Mouse (Mus musculus) lung, embryonic 14.5 days (tissue): ENCODE results near the gene Calu. TPM values are rescaled to one million over a fixed set of nuclear protein-coding genes. Genes with fewer than 3 reads are reported as not detected.

Experiments used
- ATAC-seq: fragments of 200-750 bp; cut with Nextera tagmentation; 2 replicates; pipeline ENCODE4 v1.8.0; 2017; ENCODE audit warnings: mild to moderate bottlenecking, moderate TSS enrichment, moderate library complexity; ENCODE audit not compliant: insufficient read depth
- DNase-seq: peaks from one replicate; pipeline ENCODE4 v3.0.0-alpha.2; 2015
- H3K27ac ChIP-seq: fragments of 300-500 bp; sonication (generic); 2 replicates; pipeline ENCODE4 v1.5.1; 2014; ENCODE audit warnings: low read depth, mild to moderate bottlenecking, moderate library complexity
- H3K27me3 ChIP-seq: fragments of 300-500 bp; sonication (generic); 2 replicates; pipeline ENCODE4 v1.6.1; 2014; ENCODE audit warnings: low read length, control low read depth; ENCODE audit not compliant: insufficient read depth
- H3K36me3 ChIP-seq: fragments of 300-500 bp; sonication (generic); 2 replicates; pipeline ENCODE4 v1.6.1; 2014; ENCODE audit warnings: control low read depth; ENCODE audit not compliant: insufficient read depth
- H3K4me1 ChIP-seq: fragments of 300-500 bp; sonication (generic); 2 replicates; pipeline ENCODE4 v1.6.1; 2014; ENCODE audit warnings: antibody characterized with exemption, control low read depth; ENCODE audit not compliant: insufficient read depth
- H3K4me2 ChIP-seq: fragments of 300-500 bp; sonication (generic); 2 replicates; pipeline ENCODE4 v1.6.1; 2014; ENCODE audit warnings: mild to moderate bottlenecking
- H3K4me3 ChIP-seq: fragments of 300-500 bp; sonication (generic); 2 replicates; pipeline ENCODE4 v1.5.1; 2014; ENCODE audit warnings: low read depth, low read length
- H3K9ac ChIP-seq: fragments of 300-500 bp; sonication (generic); 2 replicates; pipeline ENCODE4 v1.6.1; 2014
- H3K9me3 ChIP-seq: fragments of 300-500 bp; sonication (generic); 2 replicates; pipeline ENCODE4 v1.6.1; 2016; ENCODE audit warnings: low read depth, low read length, control low read depth
- CTCF ChIP-seq: IDR thresholded peaks from 2 replicates; pipeline ENCODE4 v1.5.1; 2016; ENCODE audit warnings: antibody characterized with exemption, low read depth
- WGBS: fragments of 180-500 bp; shearing (Covaris S2); extraction: QIAGEN DNeasy Blood & Tissue Kit; methylation state at CpG from one replicate; pipeline ENCODE4 v1.1.7; 2014; 5-methylcytosine and 5-hydroxymethylcytosine counted together
- polyA plus RNA-seq: library from polyadenylated mRNA; unstranded; fragments of >200 nt; fragmentation: Nextera tagmentation; extraction: Ambion mirVana; gene quantifications from 2 replicates; pipeline ENCODE4 v1.2.1, GENCODE M21; 2014

Calu gene
- polyA plus RNA-seq, 1 experiment from 2014 or later, result 451 TPM

DNA sequence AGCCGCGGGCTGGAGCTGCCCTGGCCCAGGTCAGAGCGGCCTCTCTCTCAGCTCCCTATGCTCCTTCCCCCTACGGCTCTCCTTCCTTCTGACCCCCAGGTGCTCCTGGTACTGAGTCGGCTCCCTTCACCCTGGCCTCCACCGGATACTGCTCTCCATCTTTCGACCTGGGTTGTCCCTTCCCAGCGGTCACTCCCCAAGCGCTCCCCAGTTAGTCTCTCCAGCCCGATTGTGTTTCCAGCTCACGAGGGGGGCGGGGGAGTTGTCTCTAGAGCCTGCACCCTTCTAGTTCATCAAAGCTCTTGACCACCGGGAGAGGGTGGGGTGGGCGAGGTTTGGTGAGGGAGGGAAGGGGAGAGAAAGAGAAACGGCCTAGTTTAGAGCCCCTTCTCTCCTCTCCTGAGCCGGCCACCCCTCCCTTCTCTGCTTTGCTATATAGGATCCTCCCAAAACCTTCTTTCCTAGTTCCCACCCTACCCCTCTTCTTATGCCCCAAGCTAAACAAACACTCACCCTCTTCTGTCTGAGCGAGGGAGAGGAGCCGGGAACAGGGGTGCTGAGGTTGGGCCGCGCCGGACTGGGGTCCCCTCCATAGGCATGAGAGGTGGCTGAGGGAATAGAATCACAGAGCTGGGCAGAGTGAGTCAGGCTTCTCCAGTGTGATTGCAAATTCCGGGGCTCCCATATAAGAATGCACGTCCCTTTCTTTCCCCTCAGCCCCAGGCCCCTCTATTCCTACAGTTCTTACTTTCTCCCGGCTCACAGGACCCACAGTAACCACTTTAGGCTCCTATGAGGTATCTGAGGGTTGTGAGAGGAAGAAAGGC is 49.1 kb downstream of the Calu start:
- H3K27ac ChIP-seq, result no peak overlapping the region; the same call in 1 of the 2 replicates
- H3K9ac ChIP-seq, result peak overlapping the region; percentile 59
- DNase-seq (peak; percentile 18), ATAC-seq (peak; percentile 69)
- H3K4me3 ChIP-seq, result peak overlapping the region; percentile 67
- TF ChIP-seq CTCF, result no peak
- H3K4me2 ChIP-seq, result peak overlapping the region; percentile 87
- H3K36me3 ChIP-seq, result no peaks in the 10 kb centered on the region
- peaks cover 14% of the 10 kb centered on the region; the same call in 1 of the 2 replicates for H3K27me3 ChIP-seq
- 3% methylated on average over 24 of the region's 24 CpGs for WGBS
- no peaks in the 10 kb centered on the region for H3K9me3 ChIP-seq
- H3K4me1 ChIP-seq, result peaks cover 4% of the 10 kb centered on the region; the same call in 1 of the 2 replicates

DNA sequence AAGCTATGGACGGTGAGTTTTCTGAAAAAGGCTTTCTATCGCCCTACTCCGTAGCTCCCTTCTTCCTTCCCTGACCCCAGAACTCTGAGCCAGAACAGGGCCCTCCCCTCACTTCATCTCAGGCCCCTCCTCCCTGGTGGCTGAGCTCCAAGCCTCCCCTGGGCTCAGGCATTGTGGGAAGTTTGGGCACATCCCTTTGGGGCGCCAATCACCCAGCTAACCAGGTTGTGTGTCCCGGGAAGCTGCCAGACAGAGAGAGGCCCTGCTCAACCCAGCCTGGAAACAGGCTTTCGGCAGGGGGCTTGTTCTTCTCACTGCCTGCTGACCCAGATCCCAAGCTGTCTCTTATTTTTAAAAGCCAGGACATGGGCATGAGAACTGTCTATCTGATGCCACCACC is 49.7 kb downstream of the Calu start:
- peak overlapping the region; percentile 67 for H3K4me3 ChIP-seq
- H3K27ac ChIP-seq, result no peak overlapping the region
- peak overlapping the region; percentile 87 for H3K4me2 ChIP-seq
- 11% methylated on average over 6 of the region's 6 CpGs for WGBS
- H3K9me3 ChIP-seq, result no peaks in the 10 kb centered on the region
- ATAC-seq (peak; percentile 32; the same call in 1 of the 2 replicates), DNase-seq (peak; percentile 67)
- peak overlapping the region; percentile 59 for H3K9ac ChIP-seq
- H3K36me3 ChIP-seq, result no peaks in the 10 kb centered on the region
- H3K27me3 ChIP-seq, result peaks cover 14% of the 10 kb centered on the region; the same call in 1 of the 2 replicates
- TF ChIP-seq CTCF, result no peak
- H3K4me1 ChIP-seq, result peaks cover 4% of the 10 kb centered on the region; the same call in 1 of the 2 replicates

- H3K4me2 ChIP-seq, result no peak overlapping the region
- H3K9me3 ChIP-seq, result no peaks in the 10 kb centered on the region
- H3K9ac ChIP-seq, result no peak overlapping the region
- DNase-seq, result no peak
- peaks cover 4% of the 10 kb centered on the region; the same call in 1 of the 2 replicates for H3K4me1 ChIP-seq
- H3K27me3 ChIP-seq, result peaks cover 13% of the 10 kb centered on the region; the same call in 1 of the 2 replicates
- ATAC-seq, result no peak
- no peaks in the 10 kb centered on the region for H3K36me3 ChIP-seq
- 84% methylated on average over 4 of the region's 4 CpGs for WGBS
- TF ChIP-seq CTCF, result no peak
- no peak overlapping the region for H3K4me3 ChIP-seq
- H3K27ac ChIP-seq, result no peak overlapping the region
Observed at GRCm38 (mm10) chr6:29399851-29400250, 52.0 kb downstream of the Calu start.

DNA sequence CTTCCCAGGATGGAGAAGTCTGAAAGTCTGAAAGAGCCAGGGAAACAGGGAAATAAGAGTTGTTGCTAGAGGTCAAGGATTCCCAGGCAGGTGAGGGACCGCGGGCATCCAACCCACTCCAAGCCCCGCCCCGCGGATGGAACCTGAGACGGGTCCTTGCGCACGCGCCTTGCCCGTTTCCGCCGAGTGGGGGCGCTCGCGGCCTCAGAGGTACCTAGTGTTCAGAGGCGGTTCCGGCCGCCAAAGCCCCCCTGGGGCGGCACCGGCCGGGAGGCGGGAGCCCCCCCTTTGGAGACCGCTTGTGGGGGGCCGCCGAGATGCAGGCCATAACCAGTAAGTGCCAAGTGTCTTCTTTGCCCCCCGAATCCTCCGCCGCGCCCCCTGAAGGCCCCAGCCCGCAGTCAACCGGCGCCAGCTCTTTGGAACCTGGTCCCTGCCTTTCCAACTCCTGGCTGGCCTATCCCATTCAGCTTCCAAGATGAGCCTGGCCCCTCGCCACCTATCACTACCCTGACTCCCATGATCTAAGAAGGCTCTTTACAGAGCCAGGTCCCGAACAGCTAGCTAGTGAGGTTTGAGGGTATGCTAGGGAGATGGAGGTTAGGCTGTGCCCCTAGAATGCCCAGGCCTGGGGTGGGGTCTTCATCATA is 54.9 kb downstream of the Calu start:
- H3K36me3 ChIP-seq, result no peaks in the 10 kb centered on the region
- no peaks in the 10 kb centered on the region for H3K4me1 ChIP-seq
- TF ChIP-seq CTCF, result peak; percentile 38
- DNase-seq (peak; percentile 50), ATAC-seq (peak; percentile 14; the same call in 1 of the 2 replicates)
- H3K27me3 ChIP-seq, result 0 out of 2 replicates have a peak, but pooled peaks cover 5% of the 10 kb centered on the region
- peak overlapping the region; percentile 48 for H3K4me2 ChIP-seq
- H3K9ac ChIP-seq, result no peak overlapping the region
- peak overlapping the region; percentile 19 for H3K4me3 ChIP-seq
- WGBS, result 7% methylated on average over 34 of the region's 34 CpGs
- no peak overlapping the region for H3K27ac ChIP-seq
- no peaks in the 10 kb centered on the region for H3K9me3 ChIP-seq

DNA sequence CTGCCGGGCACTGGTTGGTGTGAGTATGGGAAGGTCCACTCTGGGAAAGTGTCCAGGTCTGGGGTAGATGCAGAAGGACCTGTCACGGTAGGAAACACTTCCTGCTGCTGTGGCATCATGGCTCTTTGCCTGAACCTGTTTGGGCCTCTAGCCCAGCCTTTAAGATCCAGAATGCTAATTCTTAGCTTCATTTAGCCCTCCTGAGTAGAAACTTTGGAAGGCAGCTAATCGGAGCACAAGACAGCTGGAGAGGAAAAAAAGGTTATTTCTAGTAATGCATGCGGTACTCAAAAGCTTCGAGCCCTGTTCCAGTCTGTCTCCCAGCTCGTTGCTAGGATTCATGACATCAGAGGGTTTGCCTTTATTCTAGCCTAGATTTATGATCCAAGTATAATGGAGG is 58.5 kb downstream of the Calu start:
- no peaks in the 10 kb centered on the region for H3K4me1 ChIP-seq
- WGBS, result 83% methylated on average over 6 of the region's 6 CpGs
- peaks cover 7% of the 10 kb centered on the region for H3K36me3 ChIP-seq
- no peak for TF ChIP-seq CTCF
- 0 out of 2 replicates have a peak, but pooled peaks cover 5% of the 10 kb centered on the region for H3K27me3 ChIP-seq
- no peak overlapping the region for H3K27ac ChIP-seq
- ATAC-seq, result no peak
- no peak overlapping the region for H3K4me3 ChIP-seq
- no peak overlapping the region for H3K4me2 ChIP-seq
- no peaks in the 10 kb centered on the region for H3K9me3 ChIP-seq
- H3K9ac ChIP-seq, result no peak overlapping the region
- no peak for DNase-seq

- 76% methylated on average over 9 of the region's 9 CpGs for WGBS
- peaks cover 18% of the 10 kb centered on the region for H3K36me3 ChIP-seq
Observed at GRCm38 (mm10) chr6:29415446-29415845, 67.6 kb downstream of the Calu start.

GRCm38 (mm10) chr6:29420596-29420995 is 72.7 kb downstream of the Calu start:
- Histone ChIP-seq H3K27ac (no peak overlapping the region), H3K4me3 (no peak overlapping the region), H3K4me1 (no peaks in the 10 kb centered on the region), H3K9me3 (no peaks in the 10 kb centered on the region), H3K36me3 (0 out of 2 replicates have a peak, but pooled peaks cover 4% of the 10 kb centered on the region), H3K4me2 (no peak overlapping the region), H3K9ac (no peak overlapping the region), H3K27me3 (no peaks in the 10 kb centered on the region)
- WGBS, result 80% methylated on average over 2 of the region's 2 CpGs
- DNase-seq, result no peak
- no peak for TF ChIP-seq CTCF
- no peak for ATAC-seq

More at GRCm38 (mm10) chr6:29415446-29415845, 67.6 kb downstream of the Calu start:
- no peak overlapping the region for H3K27ac ChIP-seq
- no peak overlapping the region for H3K9ac ChIP-seq
- DNase-seq, result no peak
- H3K9me3 ChIP-seq, result no peaks in the 10 kb centered on the region
- H3K4me1 ChIP-seq, result no peaks in the 10 kb centered on the region
- ATAC-seq, result no peak
- no peak overlapping the region for H3K4me2 ChIP-seq
- no peak for TF ChIP-seq CTCF
- no peak overlapping the region for H3K4me3 ChIP-seq
- no peaks in the 10 kb centered on the region for H3K27me3 ChIP-seq
